Mouse (Mus musculus) naive thymus-derived CD4-positive, alpha-beta T cell, adult 2 months (primary cell): Measurements from ENCODE around the gene Gstt3.

Experiments used
- DNase-seq: peaks from one replicate; pipeline ENCODE4 v3.0.0-alpha.2; 2011; ENCODE audit warnings: low read depth

Gstt3 gene

DNA sequence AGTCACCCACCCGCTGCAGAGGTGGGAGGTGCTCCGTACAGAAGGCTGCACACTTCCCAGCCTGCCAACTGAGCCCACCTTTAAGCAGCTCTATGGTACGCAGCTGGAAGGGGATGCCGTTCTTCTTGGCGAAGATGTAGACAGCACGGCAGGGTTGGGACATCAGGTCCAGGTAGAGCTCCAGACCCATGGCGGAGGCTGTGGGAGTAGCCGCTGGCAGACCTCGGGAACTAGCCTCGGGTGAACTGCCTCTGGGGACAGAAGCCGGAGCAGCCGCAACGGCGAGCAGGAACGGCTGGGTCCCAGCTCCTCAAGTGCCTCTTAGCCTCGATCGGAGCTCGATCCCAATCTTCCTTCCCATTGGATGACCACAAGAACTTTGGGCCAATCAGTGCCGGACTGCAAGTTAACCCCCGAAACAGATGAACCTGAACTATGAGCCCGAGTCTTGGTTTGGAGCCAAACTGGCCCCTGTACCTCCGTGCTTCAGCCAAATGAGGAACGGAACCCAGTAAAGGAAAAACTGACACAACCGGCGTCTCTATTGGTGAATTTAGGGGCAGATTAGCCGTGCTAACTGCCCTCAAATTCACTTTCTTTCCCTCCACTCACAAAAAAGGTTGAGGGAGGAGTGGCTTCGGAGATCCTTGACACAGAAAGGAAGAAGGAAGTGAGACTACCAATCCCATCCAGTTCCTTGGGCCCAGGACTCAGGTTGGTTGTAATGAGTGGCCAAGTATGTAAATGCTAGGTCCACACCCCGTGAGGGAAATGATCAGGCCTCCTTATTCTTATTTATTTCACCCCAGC lies at the start of gene Gstt3, which contains the start of gene Gm20441:
TSS of gene Gstt3 (minus strand) at position 646 of the 810 bp plus-strand sequence.
TSS of gene Gm20441 (minus strand) at position 186 of the 810 bp plus-strand sequence.
- peak; percentile 34 for DNase-seq

DNA sequence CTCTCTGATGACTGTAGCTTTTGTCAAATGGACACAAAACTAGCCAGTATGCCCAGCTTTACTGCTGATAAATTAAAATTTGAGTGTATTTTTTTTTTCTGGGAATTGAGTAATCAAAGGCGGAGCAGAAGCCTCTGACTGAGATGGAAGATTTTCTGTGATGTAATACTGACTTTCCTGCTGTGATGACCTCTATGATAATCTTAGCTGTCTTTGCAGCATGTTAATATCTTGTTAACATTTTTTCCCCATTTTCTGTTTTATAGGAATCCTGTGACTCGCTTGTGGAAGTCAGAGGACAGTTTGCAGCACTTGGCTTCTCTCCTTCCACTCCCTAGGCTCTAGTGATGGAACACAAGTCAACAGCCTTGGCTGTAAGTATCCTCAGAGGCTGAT lies 49.1 kb upstream of the Gstt3 start:
- DNase-seq: no peak

DNA sequence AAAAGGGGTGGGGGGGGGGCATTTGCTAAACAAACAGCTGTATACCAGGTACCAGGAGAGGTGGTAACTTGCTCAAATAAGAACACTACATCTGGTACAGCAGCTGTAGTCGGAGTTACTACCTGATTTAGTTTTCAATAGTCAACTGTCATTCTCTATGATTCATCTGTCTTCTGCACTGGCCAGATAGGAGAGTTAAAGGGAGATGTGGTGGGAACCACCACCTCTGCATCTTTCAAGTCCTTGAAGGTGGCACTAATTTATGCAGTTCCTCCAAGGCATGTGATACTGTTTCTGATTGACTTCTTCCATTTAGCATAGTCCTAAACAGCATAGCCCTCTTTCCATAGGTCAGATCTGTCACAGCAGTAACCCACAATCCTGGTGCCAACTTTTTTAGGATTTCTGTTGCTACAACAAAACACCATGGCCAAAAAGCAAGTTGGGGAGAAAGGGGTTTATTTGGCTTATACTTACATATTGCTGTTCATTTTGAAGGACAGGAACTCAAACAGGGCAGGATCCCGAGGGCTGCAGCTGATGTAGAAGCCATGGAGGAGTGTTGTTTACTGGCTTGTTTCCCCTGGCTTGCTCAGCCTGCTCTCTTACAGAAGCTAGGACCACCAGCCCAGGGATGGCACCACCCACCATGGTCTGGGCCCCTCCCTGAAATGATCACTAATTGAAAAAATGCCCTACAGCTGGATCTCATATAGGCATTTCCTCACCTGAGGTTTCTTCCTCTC lies 48.5 kb upstream of the Gstt3 start:
- DNase-seq: no peak

DNA sequence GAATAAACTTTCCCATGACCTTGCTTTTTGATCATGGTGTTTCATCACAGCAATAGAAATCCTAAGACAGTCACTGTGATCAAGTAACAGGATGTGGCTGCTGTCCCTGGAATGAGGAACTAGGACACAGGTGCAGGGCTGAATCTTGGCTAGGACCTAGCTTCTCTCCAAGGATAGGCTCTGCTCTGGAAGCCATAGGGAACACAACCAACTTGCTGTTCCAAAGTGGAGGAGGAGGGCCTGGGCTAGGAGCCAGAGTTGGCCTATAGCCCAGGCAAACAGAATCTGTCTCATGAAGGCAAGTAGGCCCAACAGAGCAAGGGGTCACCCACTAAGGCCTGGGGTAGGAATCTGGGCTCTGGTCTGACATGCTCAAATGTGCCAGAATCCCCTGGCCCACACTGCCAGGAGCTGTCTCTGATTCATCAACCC lies 47.3 kb upstream of the Gstt3 start:
- DNase-seq: no peak

DNA sequence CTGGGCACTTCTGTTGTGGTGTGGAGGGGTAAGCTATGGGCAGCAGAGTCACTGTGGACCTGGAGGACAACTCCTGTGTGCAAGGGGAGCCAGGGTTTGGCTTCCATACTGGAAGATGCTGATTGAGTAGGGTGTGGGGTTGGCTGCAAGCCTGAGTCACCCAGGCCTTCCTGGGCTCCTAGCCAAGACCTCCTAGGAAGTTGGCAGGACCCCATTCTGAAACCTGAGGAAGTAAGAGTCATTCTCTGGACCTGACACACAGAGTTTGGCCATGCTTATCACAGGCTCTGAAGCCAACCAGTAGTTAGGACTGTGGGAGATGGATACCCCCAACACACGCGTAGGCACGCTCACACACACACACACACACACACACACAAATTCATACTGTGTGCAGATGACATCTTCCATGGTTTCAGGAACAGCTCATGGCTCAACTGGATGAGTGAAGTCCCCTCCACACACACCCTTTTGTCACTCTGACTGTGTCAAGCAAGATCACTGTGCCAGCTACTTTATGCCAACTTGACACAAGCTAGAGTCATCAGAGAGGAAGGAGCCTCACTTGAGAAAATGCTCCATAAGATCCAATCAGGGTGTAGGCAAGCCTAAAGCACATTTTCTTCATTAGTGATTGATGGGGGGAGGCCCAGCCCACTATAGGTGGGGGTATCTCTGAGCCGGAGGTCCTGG lies 46.6 kb upstream of the Gstt3 start:
- no peak for DNase-seq

DNA sequence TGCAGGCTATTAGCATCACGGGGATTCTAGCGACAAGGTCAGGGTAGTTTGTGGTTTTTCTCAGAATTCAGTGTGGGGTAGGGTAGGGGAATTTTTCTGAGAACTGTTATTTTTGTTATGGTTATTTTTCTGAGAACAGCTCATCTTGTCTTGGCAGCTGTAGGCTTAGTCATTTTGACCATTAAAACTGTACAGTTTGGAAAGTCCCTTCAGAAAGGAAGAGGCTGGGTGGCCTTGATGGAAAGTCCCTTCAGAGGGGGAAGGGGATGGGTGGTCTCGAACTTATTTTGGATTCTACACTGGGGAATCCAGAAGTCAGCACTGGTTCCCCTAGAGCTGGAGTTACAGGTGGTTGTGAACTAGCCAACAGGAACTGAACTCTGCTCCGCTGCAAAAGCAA lies 43.3 kb upstream of the Gstt3 start:
- DNase-seq: no peak

DNA sequence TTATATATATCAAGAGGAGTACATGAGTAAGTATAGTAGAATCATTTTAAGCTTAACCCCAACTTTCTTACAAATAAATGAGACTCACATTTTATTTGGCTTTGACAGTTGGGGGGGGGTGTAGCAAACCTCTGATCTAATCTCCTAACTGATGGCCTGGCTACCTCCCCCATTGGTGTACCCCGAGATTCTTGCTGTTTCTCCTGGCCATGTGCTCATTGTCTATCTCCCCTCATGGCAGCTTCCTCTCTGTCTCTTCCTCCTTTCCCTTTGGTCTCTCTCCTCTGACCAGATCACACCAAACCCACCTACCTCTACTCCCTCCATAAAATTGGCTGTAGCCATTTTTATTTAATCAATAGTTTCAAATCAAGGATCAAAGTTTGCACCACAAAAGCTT lies 42.6 kb upstream of the Gstt3 start:
- no peak for DNase-seq

DNA sequence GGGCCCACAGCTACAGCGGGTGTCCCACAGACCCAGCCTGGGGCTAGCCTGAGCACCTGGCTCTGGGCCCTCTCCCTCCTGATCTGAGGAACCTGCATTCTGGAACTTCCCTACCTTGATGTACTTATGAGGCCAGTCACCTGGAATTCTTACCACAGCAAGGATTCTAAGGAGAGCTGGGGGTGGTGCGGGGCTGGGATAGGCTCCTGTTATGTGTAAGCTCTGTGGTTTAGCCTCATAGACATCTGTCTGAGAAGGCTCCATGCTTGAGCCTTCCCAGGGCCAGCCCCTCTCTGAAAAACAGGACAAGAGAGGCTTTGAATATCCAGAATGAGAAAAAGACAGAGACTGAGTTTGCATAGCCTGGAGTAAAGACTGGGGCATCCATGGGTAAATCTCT lies 41.2 kb upstream of the Gstt3 start, which contains the start of gene Gstt4:
TSS of gene Gstt4 (minus strand) at position 101 of the 400 bp plus-strand sequence.
- DNase-seq: no peak

DNA sequence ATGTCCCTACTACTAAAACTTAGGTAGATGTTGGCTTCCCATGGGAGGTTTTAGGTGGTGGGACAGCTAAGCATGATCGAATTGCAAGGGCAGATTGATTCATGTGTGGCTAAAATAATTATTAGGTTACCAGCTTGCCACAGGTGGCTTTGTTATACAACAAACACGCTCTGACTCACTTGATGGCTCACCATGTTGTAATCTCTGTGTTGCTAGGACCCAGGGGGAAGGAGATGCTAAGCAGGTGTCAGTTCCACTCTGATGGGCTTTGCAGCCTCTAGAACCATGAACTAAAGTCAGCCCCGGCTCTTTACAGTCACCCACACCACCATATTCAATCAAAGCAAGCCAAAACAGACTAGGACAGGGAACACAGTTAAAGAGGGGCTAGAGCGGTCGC lies 38.7 kb upstream of the Gstt3 start:
- DNase-seq: no peak

DNA sequence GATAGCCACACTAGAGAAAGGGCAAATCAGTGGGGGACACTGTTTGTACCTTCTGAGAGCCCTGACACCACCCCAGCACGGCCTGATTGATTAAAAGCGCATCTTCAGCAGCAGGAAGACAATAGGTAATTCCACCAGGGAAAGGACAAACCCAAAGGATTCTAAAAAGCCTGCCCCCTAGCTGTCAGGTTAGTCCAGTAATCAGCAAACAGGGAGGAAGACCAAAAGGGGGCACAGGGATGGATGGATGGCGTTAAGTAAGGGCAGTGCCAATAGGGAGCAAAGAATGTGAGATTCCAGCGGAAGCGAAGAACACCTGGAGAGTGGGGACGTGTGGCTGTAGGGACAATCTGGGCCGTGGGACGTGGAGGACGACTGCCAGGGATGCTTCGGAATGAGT lies 37.4 kb upstream of the Gstt3 start:
- DNase-seq: no peak

DNA sequence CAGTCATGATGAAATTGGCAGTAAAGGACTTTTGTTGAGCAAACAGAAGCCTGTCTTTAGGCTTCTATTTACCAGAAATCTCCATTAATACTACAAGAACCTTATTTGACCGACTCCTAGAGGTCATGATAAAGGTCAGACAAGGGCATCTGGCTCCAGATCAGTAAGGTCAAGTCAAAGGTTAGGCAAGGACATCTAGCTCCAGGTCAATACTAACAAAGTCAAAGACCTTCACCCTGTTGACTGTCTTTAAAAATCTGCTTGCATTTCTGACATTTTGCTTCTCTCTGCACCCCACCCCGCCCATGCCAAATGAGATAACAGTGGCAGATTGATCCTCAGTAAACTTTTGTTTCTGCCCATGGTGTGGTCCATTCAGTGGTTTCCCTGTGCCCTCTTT lies 23.0 kb upstream of the Gstt3 start:
- no peak for DNase-seq

DNA sequence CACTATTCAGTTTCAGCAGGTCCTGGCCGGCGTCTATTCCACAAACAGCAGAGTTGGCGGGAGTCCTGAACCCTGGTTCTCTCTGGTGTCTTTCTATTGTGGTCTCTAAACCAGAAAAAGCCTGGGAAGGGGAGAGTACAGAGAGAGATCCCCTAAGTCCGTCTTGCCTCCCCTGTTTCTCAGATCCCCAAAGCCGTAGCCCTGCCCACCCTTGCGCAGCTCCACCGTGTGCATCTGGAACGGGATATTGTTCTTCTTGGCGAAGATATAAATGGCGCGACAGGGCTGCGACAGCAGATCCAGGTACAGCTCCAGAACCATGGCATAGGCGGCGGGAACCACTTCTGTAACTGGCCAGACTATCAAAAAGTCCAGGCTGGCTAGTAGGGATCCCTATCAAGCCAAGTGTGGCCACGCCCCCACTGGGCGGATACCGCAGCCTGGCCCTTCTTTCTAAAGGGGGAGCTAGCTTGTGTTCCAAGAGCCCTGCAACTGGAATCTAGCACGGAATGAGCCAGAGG lies 17.0 kb upstream of the Gstt3 start, which contains the start of gene Gstt1:
TSS of gene Gstt1 (minus strand) at position 409 of the 521 bp plus-strand sequence.
- DNase-seq: no peak

DNA sequence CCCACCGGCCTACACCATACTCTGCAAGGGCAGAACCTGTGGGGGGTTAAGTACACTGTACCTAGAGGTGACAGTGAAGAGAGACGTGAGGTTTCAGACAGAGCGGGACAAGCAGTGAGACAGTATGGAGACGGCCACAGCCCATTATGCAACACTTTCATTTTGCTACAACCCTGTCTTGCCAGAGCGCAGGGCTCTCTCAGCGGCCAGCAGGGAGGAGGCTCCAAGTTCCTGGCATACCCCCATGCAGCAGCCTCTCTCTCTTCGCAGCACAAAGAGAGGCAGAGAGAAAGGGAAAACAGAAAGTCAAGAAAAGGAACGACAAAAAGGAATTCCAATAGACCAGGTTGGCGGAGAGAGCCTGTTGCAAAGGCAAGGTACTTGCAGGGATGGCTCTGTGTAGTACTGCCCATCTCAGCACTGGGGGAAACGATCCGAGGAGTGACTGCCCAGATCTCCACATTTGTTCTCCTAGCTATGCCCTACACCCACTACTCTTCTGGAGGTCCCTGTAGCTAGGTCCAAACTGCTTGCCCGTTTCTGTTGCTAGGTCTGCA lies 16.5 kb upstream of the Gstt3 start:
- DNase-seq: peak; percentile 51

DNA sequence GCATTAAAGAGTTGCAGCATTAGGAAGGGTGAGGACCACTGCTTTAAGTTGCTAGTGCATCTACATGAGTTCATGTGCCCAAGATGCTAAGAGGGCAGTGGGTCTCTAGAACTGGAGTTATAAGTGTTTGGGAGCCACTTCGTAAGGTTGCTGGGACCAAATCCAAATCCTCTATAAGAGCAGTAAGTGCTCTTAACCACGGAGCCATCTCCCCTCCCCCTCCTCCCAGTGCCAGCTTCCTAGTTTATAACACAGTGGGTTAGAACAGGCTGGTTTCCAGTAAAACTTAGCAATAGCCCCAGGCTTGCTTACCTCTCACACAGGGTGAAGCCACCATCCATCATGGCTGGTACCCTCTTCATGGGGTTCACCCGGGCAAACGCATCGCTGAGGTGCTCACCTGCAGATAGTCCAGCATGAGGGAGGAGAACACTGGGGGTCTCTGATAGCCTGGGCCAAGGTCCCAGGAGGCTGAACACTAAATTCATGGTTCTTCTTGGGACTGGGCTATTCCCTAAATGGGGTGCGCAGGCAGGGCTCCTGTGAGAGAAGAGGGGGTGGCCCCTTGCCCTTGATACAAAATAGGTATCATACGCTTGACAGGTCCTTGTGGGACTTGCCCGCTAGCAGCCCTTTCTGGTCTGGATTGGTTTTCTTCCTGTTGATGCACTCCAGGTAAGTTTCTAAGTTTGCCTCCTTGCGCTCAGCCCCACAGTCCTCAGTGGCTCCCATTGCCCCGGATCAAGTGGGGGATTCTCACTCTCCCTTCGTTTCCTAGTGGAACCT lies 15.7 kb upstream of the Gstt3 start:
- DNase-seq: no peak

DNA sequence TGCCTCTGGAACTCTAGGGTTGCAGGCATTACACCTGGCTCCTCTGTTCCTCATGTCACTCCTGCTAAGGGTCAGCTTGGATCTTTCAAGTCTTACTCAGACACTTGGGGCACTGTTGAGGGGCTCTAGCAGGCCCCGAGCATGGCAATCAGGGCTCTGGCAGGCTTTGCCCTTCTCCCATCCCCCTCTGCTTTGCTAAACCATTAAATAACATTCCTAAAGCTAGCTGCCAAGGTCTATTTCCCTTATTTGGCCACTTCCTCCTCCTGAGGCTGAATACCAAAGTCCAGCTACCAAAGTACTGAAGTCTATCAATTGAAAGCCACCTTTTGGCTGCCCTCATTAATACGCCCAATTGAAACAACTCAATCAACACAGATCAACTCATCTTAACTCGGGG lies 13.7 kb upstream of the Gstt3 start:
- no peak for DNase-seq

DNA sequence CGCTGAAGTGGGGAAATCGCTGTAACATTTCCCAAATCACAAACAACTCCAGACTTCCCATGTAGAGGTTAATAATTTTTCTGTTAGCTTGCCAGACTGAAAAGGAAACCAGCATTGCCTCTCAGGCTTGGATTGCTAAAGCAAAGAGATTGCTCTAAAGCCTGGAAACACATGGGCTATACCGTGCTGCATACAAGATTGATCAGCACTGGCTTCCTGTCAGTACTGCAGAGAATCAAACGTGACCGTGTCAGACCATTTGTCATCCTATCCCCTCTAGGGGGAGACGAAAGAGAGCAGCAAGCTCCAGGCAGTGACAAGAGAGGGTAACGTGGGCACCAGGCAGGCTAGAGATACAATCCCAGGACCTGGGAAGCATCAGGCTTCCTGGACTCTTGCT lies 9.6 kb upstream of the Gstt3 start:
- DNase-seq: peak; percentile 52

DNA sequence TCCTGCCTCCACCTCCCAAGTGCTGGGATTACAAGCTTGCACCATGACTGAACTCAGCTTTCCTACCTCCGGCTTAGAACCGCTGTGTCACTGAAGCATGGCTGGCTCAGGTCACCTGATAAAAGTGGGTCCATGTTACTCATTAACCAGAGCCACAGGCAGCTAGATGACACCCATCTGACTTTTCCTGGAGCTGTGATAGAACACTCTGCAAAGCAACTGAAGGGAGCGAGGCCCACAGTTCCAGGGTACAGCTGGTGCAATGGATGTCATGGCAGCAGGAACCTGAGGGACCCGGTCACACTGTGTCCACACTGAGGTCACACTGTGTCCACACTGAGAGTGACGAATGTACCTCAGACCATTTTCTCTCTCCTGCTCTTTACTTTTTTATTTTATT lies 8.6 kb upstream of the Gstt3 start:
- DNase-seq: no peak

DNA sequence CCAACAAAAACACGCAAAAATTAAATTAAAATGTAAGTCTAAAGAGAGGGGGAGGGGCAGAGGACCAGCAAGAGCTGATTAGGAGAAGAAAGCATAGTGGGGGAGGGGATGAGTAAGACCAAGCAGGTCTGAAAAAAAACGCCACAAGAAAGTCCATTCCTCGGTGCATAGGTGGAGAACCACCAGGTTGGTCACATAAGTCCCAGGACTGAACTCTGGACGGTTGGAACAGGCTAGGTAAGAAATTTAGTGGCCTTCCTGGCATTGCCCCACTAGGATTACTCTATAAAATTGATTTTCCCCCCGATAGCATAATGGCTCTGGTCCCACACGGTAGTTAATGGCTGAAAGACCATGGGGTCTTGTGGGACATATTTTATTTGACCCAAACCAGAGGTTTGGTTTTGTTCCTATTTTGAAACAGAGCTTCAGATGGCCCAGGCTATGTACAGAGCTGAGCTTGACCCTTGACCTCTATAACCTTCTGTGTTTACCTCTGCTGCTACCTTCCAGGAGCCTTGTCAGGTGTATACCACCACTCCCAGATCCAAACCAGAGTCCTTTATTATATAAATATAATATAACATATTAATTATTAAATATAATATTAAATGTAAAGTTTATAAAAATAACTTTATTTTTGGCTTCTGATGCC lies 8.0 kb upstream of the Gstt3 start:
- DNase-seq: no peak

DNA sequence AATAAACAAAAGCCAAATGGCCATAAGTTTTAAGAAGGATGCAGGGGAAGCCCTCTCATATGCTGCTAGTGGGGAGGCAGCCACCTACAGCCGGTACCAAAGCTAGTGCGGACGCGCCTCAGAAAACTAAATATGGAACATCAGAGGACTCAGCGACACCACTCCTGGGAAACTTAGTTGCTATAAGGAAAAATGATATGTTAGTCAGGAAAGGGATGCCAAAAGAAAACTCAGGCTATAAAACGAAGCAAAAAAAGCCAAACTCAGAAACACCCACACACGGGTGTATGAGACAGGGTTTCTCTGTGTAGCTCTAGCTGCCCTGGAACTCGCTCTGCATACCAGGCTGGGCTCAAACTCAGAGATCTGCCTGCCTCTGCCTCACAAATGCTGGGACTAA lies 7.1 kb upstream of the Gstt3 start:
- no peak for DNase-seq

DNA sequence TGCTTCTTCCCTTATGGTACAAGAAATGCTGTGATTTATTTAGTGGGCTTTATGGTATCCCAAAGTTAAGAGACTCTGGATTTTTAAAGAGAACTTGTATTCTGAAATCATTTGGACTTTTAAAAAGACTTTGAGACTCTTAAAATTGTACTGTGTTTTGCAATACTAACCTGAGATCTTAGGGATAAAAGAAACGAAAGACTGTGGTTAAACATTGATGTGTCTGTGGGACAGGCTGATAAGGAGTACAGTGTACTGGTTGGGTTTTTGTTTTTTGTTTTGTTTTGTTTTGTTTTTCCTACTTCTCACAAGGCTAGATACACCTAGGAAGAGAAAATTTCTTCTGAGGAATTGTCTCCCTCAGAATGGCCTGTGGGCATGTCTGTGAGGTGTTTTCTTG lies 4.2 kb upstream of the Gstt3 start:
- no peak for DNase-seq
